Mouse (Mus musculus) WW6 (cell line): Measurements from ENCODE around the gene Olfr1167.
"Not testable (repeated sequence)": the region's sequence is repeated elsewhere in the genome, so short reads cannot be mapped to it uniquely, and the experiment has no call there.

Experiments used
- DNase-seq: peaks from one replicate; pipeline ENCODE4 v3.0.0-alpha.2; 2013; ENCODE audit warnings: low read depth, low spot score

Gene Olfr1167

DNA sequence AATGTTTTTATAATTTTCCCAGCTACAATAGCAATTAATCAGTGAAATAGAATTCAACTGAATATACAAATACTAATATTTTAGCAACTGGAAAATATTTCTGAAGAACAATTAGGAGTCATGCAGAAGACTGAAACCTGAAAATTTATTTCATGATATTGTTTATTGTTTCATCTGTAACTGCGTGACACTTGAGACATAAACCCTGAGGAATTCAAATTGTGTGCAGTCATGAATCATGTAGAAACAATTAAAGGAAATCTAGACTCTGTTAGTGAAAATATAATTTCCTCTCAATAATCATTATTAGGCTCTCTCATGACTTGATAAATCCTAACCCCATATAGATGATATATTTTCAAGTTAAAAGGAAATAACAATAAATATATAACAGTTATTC lies at the start of gene Olfr1167:
Gene Olfr1167 (minus strand): TSS at position 101 of the 400 bp plus-strand sequence.
- not testable (repeated sequence) for DNase-seq

DNA sequence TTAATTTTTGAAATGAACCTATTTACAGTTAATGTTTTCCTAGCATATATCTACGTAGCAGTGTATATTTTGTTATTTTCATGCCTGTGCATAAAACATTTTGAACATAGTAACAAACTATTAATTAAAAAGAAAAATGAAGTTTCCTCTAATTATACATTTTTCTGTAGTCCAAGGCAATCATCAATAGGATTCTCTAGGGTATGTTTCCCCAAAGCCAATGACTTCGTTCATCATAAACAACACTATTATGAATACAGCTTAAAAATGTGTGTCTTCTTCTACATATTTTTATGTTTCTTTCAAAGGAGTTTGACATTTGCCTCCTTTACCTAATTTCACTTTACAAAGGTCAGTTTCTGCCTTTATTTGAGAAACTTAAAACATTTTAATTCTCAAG lies 26.6 kb upstream of the Olfr1167 start, which contains the start of gene Olfr1168:
Gene Olfr1168 (plus strand): TSS at position 301 of the 400 bp plus-strand sequence.
- DNase-seq: no peak

DNA sequence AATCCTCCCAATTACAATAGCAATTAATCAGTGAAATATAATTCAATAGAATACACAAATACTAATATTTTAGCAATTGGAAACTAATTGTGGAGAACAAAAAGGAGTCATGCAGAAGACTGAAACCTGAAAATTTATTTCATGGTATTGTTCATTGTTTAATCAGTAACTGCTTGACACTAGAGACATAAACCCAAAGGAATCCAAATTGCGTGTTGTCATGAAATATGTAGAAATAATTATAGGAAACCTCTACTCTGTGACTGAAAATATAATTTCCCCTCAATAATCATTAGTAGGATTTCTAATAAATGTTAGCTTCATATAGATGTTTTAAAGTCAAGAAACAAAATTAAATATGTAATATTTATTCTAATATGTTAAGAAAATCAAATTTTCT lies 26.8 kb downstream of the Olfr1167 start, which contains the start of gene Olfr1166:
Gene Olfr1166 (minus strand): TSS at position 101 of the 400 bp plus-strand sequence.
- no peak for DNase-seq
